Mouse (Mus musculus): Measurements from ENCODE around the gene B4galt3. TPM values are rescaled to one million over a fixed set of nuclear protein-coding genes. Genes with fewer than 3 reads are reported as not detected.
A peak's percentile ranks its signal among the peaks of the same experiment; 100 is the strongest.

The B4galt3 gene
- polyA plus RNA-seq, 1 experiment from 2014 or later: 80.6 TPM

GRCm38 (mm10) chr1:171246709-171247452 lies 23.2 kb upstream of the B4galt3 start:
- no peaks in the 10 kb centered on the region for H3K9me3 ChIP-seq
- H3K36me3 ChIP-seq: peaks cover 24% of the 10 kb centered on the region
- H3K9ac ChIP-seq (replicated peaks): peak overlapping the region; percentile 89
- peak overlapping the region; percentile 83 for H3K4me2 ChIP-seq (replicated peaks)
- ATAC-seq (ENCODE audit: low FRiP score, low read depth): peak; percentile 89
- peak overlapping the region; percentile 69 for H3K27ac ChIP-seq (replicated peaks)
- 0 out of 2 replicates have a peak, but pooled peaks cover 5% of the 10 kb centered on the region for H3K27me3 ChIP-seq
- peak overlapping the region; percentile 83 for H3K4me3 ChIP-seq
- 0% methylated on average over 41 of the region's 41 CpGs for WGBS
- H3K4me1 ChIP-seq: peaks cover 48% of the 10 kb centered on the region

- 19% methylated on average over 13 of the region's 13 CpGs for WGBS
- ATAC-seq (ENCODE audit: low FRiP score, low read depth): peak; percentile 3; the same call in 1 of the 2 replicates
These were observed 22.7 kb upstream of the B4galt3 start for GRCm38 (mm10) chr1:171247453-171247841.

GRCm38 (mm10) chr1:171247916-171248315 lies 22.2 kb upstream of the B4galt3 start:
- Histone ChIP-seq H3K4me2 (replicated peaks) (peak overlapping the region; percentile 83), H3K36me3 (peaks cover 14% of the 10 kb centered on the region), H3K4me1 (peaks cover 55% of the 10 kb centered on the region), H3K27me3 (peaks cover 8% of the 10 kb centered on the region; the same call in 1 of the 2 replicates), H3K9ac (replicated peaks) (0 out of 2 replicates have a peak overlapping the region, but pooled peaks have one; percentile 38), H3K9me3 (no peaks in the 10 kb centered on the region), H3K4me3 (peak overlapping the region; percentile 83; the same call in 1 of the 2 replicates), H3K27ac (replicated peaks) (peak overlapping the region; percentile 62)
- no peak for ATAC-seq (ENCODE audit: low FRiP score, low read depth)
- WGBS: 22% methylated on average over 4 of the region's 4 CpGs

More at GRCm38 (mm10) chr1:171247453-171247841, 22.7 kb upstream of the B4galt3 start:
- H3K27me3 ChIP-seq: 0 out of 2 replicates have a peak, but pooled peaks cover 5% of the 10 kb centered on the region
- H3K27ac ChIP-seq (replicated peaks): peak overlapping the region; percentile 62
- H3K9ac ChIP-seq (replicated peaks): peak overlapping the region; percentile 38; the same call in 1 of the 2 replicates
- H3K36me3 ChIP-seq: peaks cover 19% of the 10 kb centered on the region
- peaks cover 53% of the 10 kb centered on the region for H3K4me1 ChIP-seq
- H3K4me2 ChIP-seq (replicated peaks): peak overlapping the region; percentile 83
- H3K9me3 ChIP-seq: no peaks in the 10 kb centered on the region
- H3K4me3 ChIP-seq: peak overlapping the region; percentile 83

GRCm38 (mm10) chr1:171248386-171249226 lies 21.5 kb upstream of the B4galt3 start:
- peaks cover 8% of the 10 kb centered on the region for H3K36me3 ChIP-seq

GRCm38 (mm10) chr1:171249913-171250600 lies 20.1 kb upstream of the B4galt3 start, which contains the start of gene Adamts4:
Adamts4 (plus strand) TSS chr1:171250421.
- Histone ChIP-seq H3K9me3 (no peaks in the 10 kb centered on the region), H3K4me2 (replicated peaks) (peak within 1 kb of the TSS; percentile 50), H3K27me3 (peaks cover 8% of the 10 kb centered on the region; the same call in 1 of the 2 replicates), H3K9ac (replicated peaks) (peak within 1 kb of the TSS; percentile 26), H3K36me3 (no peaks in the 10 kb centered on the region), H3K27ac (replicated peaks) (peak within 1 kb of the TSS; percentile 60), H3K4me1 (peaks cover 53% of the 10 kb centered on the region), H3K4me3 (peak within 1 kb of the TSS; percentile 25)
- WGBS: 23% methylated on average over 5 of the region's 5 CpGs
- ATAC-seq (ENCODE audit: low FRiP score, low read depth): no peak

More at GRCm38 (mm10) chr1:171248386-171249226, 21.5 kb upstream of the B4galt3 start:
- H3K4me1 ChIP-seq: peaks cover 55% of the 10 kb centered on the region
- H3K27me3 ChIP-seq: peaks cover 8% of the 10 kb centered on the region; the same call in 1 of the 2 replicates
- no peak overlapping the region for H3K9ac ChIP-seq (replicated peaks)
- no peak for ATAC-seq (ENCODE audit: low FRiP score, low read depth)
- WGBS: 33% methylated on average over 3 of the region's 3 CpGs
- 0 out of 2 replicates have a peak overlapping the region, but pooled peaks have one; percentile 62 for H3K27ac ChIP-seq (replicated peaks)
- H3K9me3 ChIP-seq: no peaks in the 10 kb centered on the region
- no peak overlapping the region for H3K4me2 ChIP-seq (replicated peaks)
- no peak overlapping the region for H3K4me3 ChIP-seq

- H3K27me3 ChIP-seq: peaks cover 8% of the 10 kb centered on the region; the same call in 1 of the 2 replicates
- peaks cover 48% of the 10 kb centered on the region for H3K4me1 ChIP-seq
- peak within 1 kb of the TSS; percentile 25 for H3K4me3 ChIP-seq
- ATAC-seq (ENCODE audit: low FRiP score, low read depth): no peak
- peak within 1 kb of the TSS; percentile 50 for H3K4me2 ChIP-seq (replicated peaks)
- no peaks in the 10 kb centered on the region for H3K9me3 ChIP-seq
- no peaks in the 10 kb centered on the region for H3K36me3 ChIP-seq
- WGBS: 8% methylated on average over 26 of the region's 26 CpGs
- peak within 1 kb of the TSS; percentile 26 for H3K9ac ChIP-seq (replicated peaks)
- H3K27ac ChIP-seq (replicated peaks): peak within 1 kb of the TSS; percentile 60
These were observed 19.2 kb upstream of the B4galt3 start, which contains the start of gene Ndufs2 for GRCm38 (mm10) chr1:171250680-171251593. Ndufs2 (minus strand) TSS chr1:171251388.

GRCm38 (mm10) chr1:171251594-171252324 lies 18.4 kb upstream of the B4galt3 start:
- Histone ChIP-seq H3K36me3 (no peaks in the 10 kb centered on the region), H3K27ac (replicated peaks) (peak overlapping the region; percentile 46), H3K4me3 (peak overlapping the region; percentile 25), H3K9me3 (no peaks in the 10 kb centered on the region), H3K9ac (replicated peaks) (peak overlapping the region; percentile 26), H3K4me1 (peaks cover 42% of the 10 kb centered on the region), H3K27me3 (peaks cover 8% of the 10 kb centered on the region; the same call in 1 of the 2 replicates), H3K4me2 (replicated peaks) (peak overlapping the region; percentile 50)
- 4% methylated on average over 13 of the region's 13 CpGs for WGBS
- ATAC-seq (ENCODE audit: low FRiP score, low read depth): 0 out of 2 replicates have a peak, but pooled peaks have one; percentile 4

- WGBS: 46% methylated on average over 17 of the region's 17 CpGs
- H3K36me3 ChIP-seq: no peaks in the 10 kb centered on the region
- H3K4me1 ChIP-seq: peaks cover 41% of the 10 kb centered on the region
- H3K27me3 ChIP-seq: peaks cover 8% of the 10 kb centered on the region; the same call in 1 of the 2 replicates
- H3K9ac ChIP-seq (replicated peaks): no peak overlapping the region; the same call in 1 of the 2 replicates
- H3K27ac ChIP-seq (replicated peaks): peak overlapping the region; percentile 46; the same call in 1 of the 2 replicates
- peak overlapping the region; percentile 50 for H3K4me2 ChIP-seq (replicated peaks)
- 0 out of 2 replicates have a peak overlapping the region, but pooled peaks have one; percentile 8 for H3K4me3 ChIP-seq
- no peaks in the 10 kb centered on the region for H3K9me3 ChIP-seq
- no peak for ATAC-seq (ENCODE audit: low FRiP score, low read depth)
These were observed 17.7 kb upstream of the B4galt3 start for GRCm38 (mm10) chr1:171252415-171252814.

- H3K36me3 ChIP-seq: no peaks in the 10 kb centered on the region
- H3K9me3 ChIP-seq: no peaks in the 10 kb centered on the region
- H3K9ac ChIP-seq (replicated peaks): no peak overlapping the region
- no peak overlapping the region for H3K27ac ChIP-seq (replicated peaks)
- no peak; the same call in 1 of the 2 replicates for ATAC-seq (ENCODE audit: low FRiP score, low read depth)
- peaks cover 13% of the 10 kb centered on the region for H3K4me1 ChIP-seq
- no peak overlapping the region for H3K4me3 ChIP-seq
- H3K4me2 ChIP-seq (replicated peaks): no peak overlapping the region
- H3K27me3 ChIP-seq: peaks cover 3% of the 10 kb centered on the region; the same call in 1 of the 2 replicates
- 91% methylated on average over 24 of the region's 24 CpGs for WGBS
These were observed 13.9 kb upstream of the B4galt3 start for GRCm38 (mm10) chr1:171256095-171256818.

All from midbrain, embryonic 12.5 days (tissue).